Mouse (Mus musculus) kidney, embryonic 14.5 days (tissue): ENCODE measurements at regions not wholly inside any gene's neighbourhood (a gene's known extent, or its start where the extent isn't known, plus 50 kb on each side); places are given as distances from the start of the nearest gene placed in this dataset.
A peak's percentile ranks its signal among the peaks of the same experiment; 100 is the strongest.

Source experiments
- ATAC-seq: fragments of 200-750 bp; cut with Nextera tagmentation; 2 replicates; pipeline ENCODE4 v1.8.0; 2017; ENCODE audit warnings: moderate number of reproducible peaks, mild to moderate bottlenecking, moderate TSS enrichment, moderate library complexity; ENCODE audit not compliant: low FRiP score, low TSS enrichment
- H3K27ac ChIP-seq: fragments of 300-500 bp; sonication (generic); 2 replicates; pipeline ENCODE4 v1.5.1; 2014; ENCODE audit warnings: low read depth, mild to moderate bottlenecking, low read length, moderate library complexity, mixed read lengths
- H3K27me3 ChIP-seq: fragments of 300-500 bp; sonication (generic); 2 replicates; pipeline ENCODE4 v1.6.1; 2014; ENCODE audit warnings: mild to moderate bottlenecking, low read length; ENCODE audit not compliant: control insufficient read depth, insufficient read depth
- H3K36me3 ChIP-seq: fragments of 300-500 bp; sonication (generic); 2 replicates; pipeline ENCODE4 v1.6.1; 2014; ENCODE audit warnings: low read length, mixed read lengths; ENCODE audit not compliant: control insufficient read depth, insufficient read depth
- H3K4me1 ChIP-seq: fragments of 300-500 bp; sonication (generic); 2 replicates; pipeline ENCODE4 v1.6.1; 2014; ENCODE audit warnings: low read length, mixed read lengths; ENCODE audit not compliant: control insufficient read depth, insufficient read depth
- H3K4me2 ChIP-seq: fragments of 300-500 bp; sonication (generic); replicated peaks from 2 replicates; pipeline ENCODE4 v1.6.1; 2014; ENCODE audit warnings: low read depth, mild to moderate bottlenecking, low read length
- H3K4me3 ChIP-seq: fragments of 300-500 bp; sonication (generic); 2 replicates; pipeline ENCODE4 v1.5.1; 2014; ENCODE audit warnings: mild to moderate bottlenecking, low read length
- H3K9ac ChIP-seq: fragments of 300-500 bp; sonication (generic); 2 replicates; pipeline ENCODE4 v1.6.1; 2014; ENCODE audit warnings: low read depth, mild to moderate bottlenecking, low read length, moderate library complexity
- H3K9me3 ChIP-seq: fragments of 300-500 bp; sonication (generic); 2 replicates; pipeline ENCODE4 v1.6.1; 2016; ENCODE audit warnings: low read length; ENCODE audit not compliant: control insufficient read depth
- WGBS: fragments of 180-500 bp; shearing (Covaris S2); extraction: QIAGEN DNeasy Blood & Tissue Kit; methylation state at CpG from one replicate; pipeline ENCODE4 v1.1.7; 2014; 5-methylcytosine and 5-hydroxymethylcytosine counted together

GRCm38 (mm10) chr5:74943737-74944403 lies 100.7 kb downstream of the Chic2 start:
- H3K27me3 ChIP-seq: peaks cover 4% of the 10 kb centered on the region; the same call in 1 of the 2 replicates
- WGBS: 1% methylated on average over 23 of the region's 23 CpGs
- ATAC-seq: peak; percentile 83

GRCm38 (mm10) chr5:74941426-74941825 lies 103.1 kb downstream of the Chic2 start:
- H3K4me3 ChIP-seq: no peak overlapping the region
- under 1% methylated on average over 13 of the region's 13 CpGs for WGBS
- no peaks in the 10 kb centered on the region for H3K4me1 ChIP-seq
- H3K9me3 ChIP-seq: no peaks in the 10 kb centered on the region
- no peak for ATAC-seq
- peak overlapping the region; percentile 8; the same call in 1 of the 2 replicates for H3K4me2 ChIP-seq
- H3K9ac ChIP-seq: no peak overlapping the region
- peaks cover 4% of the 10 kb centered on the region for H3K27me3 ChIP-seq
- H3K36me3 ChIP-seq: no peaks in the 10 kb centered on the region
- H3K27ac ChIP-seq: no peak overlapping the region

More at GRCm38 (mm10) chr5:74943737-74944403, 100.7 kb downstream of the Chic2 start:
- H3K9ac ChIP-seq: 0 out of 2 replicates have a peak overlapping the region, but pooled peaks have one; percentile 32
- no peaks in the 10 kb centered on the region for H3K36me3 ChIP-seq
- H3K4me1 ChIP-seq: no peaks in the 10 kb centered on the region
- H3K27ac ChIP-seq: peak overlapping the region; percentile 42; the same call in 1 of the 2 replicates
- peak overlapping the region; percentile 1; the same call in 1 of the 2 replicates for H3K4me3 ChIP-seq
- no peaks in the 10 kb centered on the region for H3K9me3 ChIP-seq
- peak overlapping the region; percentile 42 for H3K4me2 ChIP-seq

- H3K27me3 ChIP-seq: no peaks in the 10 kb centered on the region; the same call in none of the 2 replicates
- no peak overlapping the region for H3K4me2 ChIP-seq
- no peaks in the 10 kb centered on the region for H3K9me3 ChIP-seq
- no peak overlapping the region for H3K9ac ChIP-seq
- H3K4me1 ChIP-seq: no peaks in the 10 kb centered on the region; the same call in 1 of the 2 replicates
- H3K36me3 ChIP-seq: no peaks in the 10 kb centered on the region
- WGBS: 56% methylated on average over 7 of the region's 7 CpGs
- H3K4me3 ChIP-seq: no peak overlapping the region
- ATAC-seq: no peak
- no peak overlapping the region for H3K27ac ChIP-seq
Measured at GRCm38 (mm10) chr5:74937416-74937940, 107.1 kb downstream of the Chic2 start.

GRCm38 (mm10) chr5:74936087-74936486 lies 108.5 kb downstream of the Chic2 start:
- Histone ChIP-seq H3K4me2 (no peak overlapping the region), H3K27me3 (no peaks in the 10 kb centered on the region; the same call in none of the 2 replicates), H3K9ac (no peak overlapping the region), H3K4me1 (no peaks in the 10 kb centered on the region; the same call in 1 of the 2 replicates), H3K9me3 (no peaks in the 10 kb centered on the region), H3K4me3 (no peak overlapping the region), H3K27ac (peak overlapping the region; percentile 24; the same call in 1 of the 2 replicates), H3K36me3 (no peaks in the 10 kb centered on the region)
- no peak for ATAC-seq
- 71% methylated on average over 5 of the region's 5 CpGs for WGBS

- no peaks in the 10 kb centered on the region; the same call in none of the 2 replicates for H3K27me3 ChIP-seq
- H3K4me3 ChIP-seq: no peak overlapping the region
- no peaks in the 10 kb centered on the region for H3K9me3 ChIP-seq
- ATAC-seq: no peak
- no peak overlapping the region for H3K4me2 ChIP-seq
- H3K4me1 ChIP-seq: no peaks in the 10 kb centered on the region; the same call in 1 of the 2 replicates
- H3K36me3 ChIP-seq: no peaks in the 10 kb centered on the region
- H3K9ac ChIP-seq: no peak overlapping the region
- 62% methylated on average over 8 of the region's 8 CpGs for WGBS
- 0 out of 2 replicates have a peak overlapping the region, but pooled peaks have one; percentile 24 for H3K27ac ChIP-seq
Measured at GRCm38 (mm10) chr5:74935676-74936075, 108.9 kb downstream of the Chic2 start.

GRCm38 (mm10) chr5:74933276-74933675 lies 111.3 kb downstream of the Chic2 start:
- no peak overlapping the region for H3K4me3 ChIP-seq
- no peak overlapping the region for H3K27ac ChIP-seq
- ATAC-seq: no peak
- H3K36me3 ChIP-seq: no peaks in the 10 kb centered on the region
- H3K27me3 ChIP-seq: no peaks in the 10 kb centered on the region; the same call in none of the 2 replicates
- no peak overlapping the region for H3K9ac ChIP-seq
- H3K4me2 ChIP-seq: no peak overlapping the region
- no peaks in the 10 kb centered on the region for H3K9me3 ChIP-seq
- WGBS: 83% methylated on average over 3 of the region's 3 CpGs
- H3K4me1 ChIP-seq: no peaks in the 10 kb centered on the region; the same call in 1 of the 2 replicates

GRCm38 (mm10) chr5:74932206-74932605 lies 112.4 kb downstream of the Chic2 start:
- Histone ChIP-seq H3K9ac (no peak overlapping the region), H3K9me3 (no peaks in the 10 kb centered on the region), H3K27ac (no peak overlapping the region; the same call in 1 of the 2 replicates), H3K27me3 (no peaks in the 10 kb centered on the region), H3K4me2 (0 out of 2 replicates have a peak overlapping the region, but pooled peaks have one; percentile 21), H3K4me3 (no peak overlapping the region), H3K4me1 (no peaks in the 10 kb centered on the region; the same call in 1 of the 2 replicates), H3K36me3 (no peaks in the 10 kb centered on the region)
- WGBS: 45% methylated on average over 13 of the region's 13 CpGs
- ATAC-seq: no peak

- Histone ChIP-seq H3K27ac (no peak overlapping the region; the same call in 1 of the 2 replicates), H3K4me3 (no peak overlapping the region), H3K9me3 (no peaks in the 10 kb centered on the region), H3K4me2 (0 out of 2 replicates have a peak overlapping the region, but pooled peaks have one; percentile 21), H3K27me3 (no peaks in the 10 kb centered on the region), H3K4me1 (no peaks in the 10 kb centered on the region; the same call in 1 of the 2 replicates), H3K36me3 (no peaks in the 10 kb centered on the region), H3K9ac (no peak overlapping the region)
- WGBS: 46% methylated on average over 12 of the region's 12 CpGs
- no peak for ATAC-seq
Measured at GRCm38 (mm10) chr5:74931765-74932164, 112.8 kb downstream of the Chic2 start.

- no peak for ATAC-seq
- H3K27me3 ChIP-seq: no peaks in the 10 kb centered on the region
- H3K36me3 ChIP-seq: no peaks in the 10 kb centered on the region
- 78% methylated on average over 2 of the region's 2 CpGs for WGBS
- H3K9ac ChIP-seq: no peak overlapping the region
- H3K9me3 ChIP-seq: no peaks in the 10 kb centered on the region
- no peaks in the 10 kb centered on the region; the same call in 1 of the 2 replicates for H3K4me1 ChIP-seq
- H3K4me2 ChIP-seq: no peak overlapping the region
- H3K27ac ChIP-seq: no peak overlapping the region
- no peak overlapping the region for H3K4me3 ChIP-seq
Measured at GRCm38 (mm10) chr5:74927543-74927942, 117.0 kb downstream of the Chic2 start.
